Mouse (Mus musculus): Measurements from ENCODE around the gene Tmbim4. TPM values are rescaled to one million over a fixed set of nuclear protein-coding genes. Genes with fewer than 3 reads are reported as not detected.

Tmbim4 gene
- total and polyA plus RNA-seq, 3 experiments = 65.2 to 92.5 (median 74.0) TPM

- Histone ChIP-seq H3K36me3 (replicated peaks) (no peaks in the 10 kb centered on the region), H3K27me3 (ENCODE audit: insufficient read depth, low read length) (no peaks in the 10 kb centered on the region), H3K4me1 (ENCODE audit: insufficient read depth, low read depth, low read length) (no peaks in the 10 kb centered on the region), H3K4me3 (ENCODE audit: low read depth, low read length) (no peak overlapping the region), H3K9me3 (replicated peaks) (peaks cover 15% of the 10 kb centered on the region)
- ATAC-seq (ENCODE audit: extremely low read depth, insufficient number of reproducible peaks, low FRiP score, poor library complexity, severe bottlenecking) (no peak), DNase-seq (ENCODE audit: low spot score) (no peak)
- TF ChIP-seq GATA2 (IDR thresholded peaks at IDR 0.05; ENCODE audit: borderline replicate concordance, low read depth, low read length) (no peak), TAL1 (conservative IDR thresholded peaks at IDR 0.05; ENCODE audit: low read depth, low read length) (no peak), CTCF (IDR thresholded peaks at IDR 0.05; ENCODE audit: low read depth, low read length) (no peak), POLR2AphosphoS5 (IDR thresholded peaks at IDR 0.05; ENCODE audit: insufficient replicate concordance, low read depth, low read length) (no peak), GATA1 (IDR thresholded peaks at IDR 0.05; ENCODE audit: borderline replicate concordance, low read length) (no peak)
These were observed 71.9 kb downstream of the Tmbim4 start for GRCm38 (mm10) chr10:120273335-120273734.

Other genes starting within 250 kb of the Tmbim4 start
- gene Helb, start 88.6 kb upstream of the Tmbim4 start, total RNA-seq (2014; fragmentation: Nextera tagmentation) = 44.8 and 58.5 TPM in 2 replicates
- 47.7 and 51.0 TPM in 2 replicates for gene Helb, start 88.6 kb upstream of the Tmbim4 start, total RNA-seq (2017)
- 10.6 and 16.4 TPM in 2 replicates for gene Helb, start 88.6 kb upstream of the Tmbim4 start, polyA plus RNA-seq (2012)
- 0.87 TPM in 1 of 2 replicates, not detected in the other for gene Irak3, start 540 bp downstream of the Tmbim4 start, total RNA-seq (2014; fragmentation: Nextera tagmentation)
- 0.16 TPM in 1 of 2 replicates, not detected in the other for gene Irak3, start 540 bp downstream of the Tmbim4 start, total RNA-seq (2017)
- 0.01 TPM in 1 of 2 replicates, not detected in the other for gene Irak3, start 540 bp downstream of the Tmbim4 start, polyA plus RNA-seq (2012)
- gene Llph, start 25.5 kb downstream of the Tmbim4 start, total RNA-seq (2014; fragmentation: Nextera tagmentation) = 43.9 and 45.0 TPM in 2 replicates
- 62.2 and 87.9 TPM in 2 replicates for gene Llph, start 25.5 kb downstream of the Tmbim4 start, total RNA-seq (2017)
- 76.1 and 90.5 TPM in 2 replicates for gene Llph, start 25.5 kb downstream of the Tmbim4 start, polyA plus RNA-seq (2012)

Data from G1E (cell line).